Mouse (Mus musculus): ENCODE results near the gene Eipr1.

- TF ChIP-seq CTCF (IDR thresholded peaks at IDR 0.05; ENCODE audit: low read depth, low read length) (no peak), POLR2A (IDR thresholded peaks at IDR 0.05; ENCODE audit: extremely low read depth, insufficient read depth, low read length) (no peak)
These were observed 146.7 kb downstream of the Eipr1 start for GRCm38 (mm10) chr12:28898307-28898706.

Data from liver, adult 2 months (tissue).